Mouse (Mus musculus) liver, postnatal 0 days (tissue): ENCODE measurements around the gene Bid.

Source experiments
- CTCF ChIP-seq: sonication (generic); IDR thresholded peaks from 2 replicates; pipeline ENCODE4 v1.5.1; 2016; ENCODE audit warnings: antibody characterized with exemption, low read depth
- EP300 ChIP-seq: IDR thresholded peaks from 2 replicates; pipeline ENCODE4 v1.6.1; 2016; ENCODE audit warnings: antibody characterized with exemption, low read depth, mild to moderate bottlenecking

DNA sequence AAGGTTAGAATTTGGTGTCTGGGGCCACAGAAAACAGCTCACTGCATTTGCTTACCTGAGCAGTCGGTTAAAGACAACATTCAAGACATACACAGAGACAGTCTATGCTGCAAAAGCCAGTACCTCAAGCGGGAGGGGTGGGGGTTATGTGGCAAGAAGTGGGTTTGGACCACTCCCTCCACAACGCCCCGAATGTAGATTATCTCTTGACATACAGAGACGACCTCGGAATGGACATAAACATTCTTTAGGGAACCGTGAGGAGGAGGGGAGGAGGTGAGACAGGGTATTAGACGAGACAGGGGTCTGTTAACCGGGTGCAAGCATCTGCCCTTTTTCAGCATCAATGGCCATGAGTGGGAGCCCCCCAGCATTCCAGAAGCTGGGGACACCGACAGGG lies 26.9 kb upstream of the Bid start:
- TF ChIP-seq CTCF (no peak), EP300 (no peak)
